Mouse (Mus musculus) urinary bladder, adult 2 months (tissue): ENCODE results near the gene Cltb. TPM values are rescaled to one million over a fixed set of nuclear protein-coding genes. Genes with fewer than 3 reads are reported as not detected.

ENCODE experiments used
- DNase-seq: peaks from one replicate; pipeline ENCODE4 v3.0.0; 2022; ENCODE audit warnings: low spot score
- polyA plus RNA-seq: library from polyadenylated mRNA; depleted of rRNA; stranded (reverse); fragments of >200 nt; gene quantifications from 2 replicates; pipeline ENCODE4 v1.2.3, GENCODE M21; 2012; rRNA removed

The Cltb gene
- polyA plus RNA-seq, 1 experiment: 70.9 TPM

DNA sequence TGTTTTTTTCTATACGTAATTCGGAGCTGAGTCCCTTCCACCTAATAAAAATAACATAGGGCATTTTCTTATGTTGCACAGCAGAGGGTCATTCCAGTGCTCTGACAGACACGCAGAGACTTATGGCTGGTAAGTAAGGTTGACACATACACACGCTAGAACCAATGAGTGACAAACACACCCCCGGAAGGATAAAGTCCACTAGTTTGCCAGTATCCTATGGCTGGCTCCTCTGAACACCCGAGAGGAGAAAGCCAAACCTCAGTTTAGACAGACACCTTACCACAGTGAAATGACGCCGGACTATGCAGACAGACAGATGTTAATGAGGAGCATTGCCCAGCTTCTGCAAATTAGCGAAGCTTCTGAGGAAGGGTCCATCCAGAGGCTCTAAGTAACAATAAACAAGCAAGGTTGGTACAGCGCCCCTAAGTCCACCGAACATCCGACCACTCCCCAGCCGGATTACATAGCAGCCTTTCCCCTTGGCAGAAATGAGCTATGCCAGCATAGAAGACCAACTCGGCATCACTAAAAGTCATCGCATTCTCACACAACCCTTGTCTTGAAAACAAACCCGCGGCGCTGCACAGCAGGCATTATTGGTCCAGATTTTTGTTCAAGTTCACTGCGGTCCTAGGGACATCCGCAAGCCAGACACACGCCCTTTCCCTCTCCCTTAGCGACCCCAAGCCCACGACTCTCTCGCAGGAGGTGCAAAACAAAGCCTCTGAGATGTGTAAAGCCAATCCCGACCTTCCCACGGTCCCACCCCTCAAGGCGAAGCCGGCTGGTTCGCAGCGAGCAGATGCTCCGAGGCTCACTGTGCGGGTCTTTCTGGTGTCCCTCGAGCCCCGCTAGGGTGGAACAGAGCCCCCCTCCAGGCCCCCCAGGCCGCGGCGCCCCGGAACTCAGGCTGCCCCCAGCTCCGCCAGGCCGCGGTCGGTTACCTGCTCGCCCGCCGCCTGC is 46.6 kb downstream of the Cltb start:
- no peak for DNase-seq

DNA sequence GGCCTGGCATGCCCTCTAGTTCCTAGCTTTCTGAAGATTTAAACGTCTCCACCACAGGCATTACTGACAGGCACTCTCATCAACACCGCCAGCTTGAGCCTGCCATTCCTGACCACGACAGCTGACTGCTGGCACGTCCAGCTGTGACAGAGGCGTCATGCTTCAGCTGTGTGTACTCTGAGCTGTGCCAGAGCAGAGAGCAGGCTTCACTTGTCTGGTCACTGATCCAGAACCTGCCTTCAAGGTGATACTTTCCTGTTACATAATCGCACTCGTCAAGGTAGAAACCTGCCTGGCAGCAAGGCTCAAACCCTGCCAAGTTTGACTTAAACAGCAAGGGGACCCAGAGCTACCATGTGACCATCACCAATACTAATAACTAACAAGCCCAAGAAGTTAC is 48.6 kb downstream of the Cltb start:
- DNase-seq: no peak

DNA sequence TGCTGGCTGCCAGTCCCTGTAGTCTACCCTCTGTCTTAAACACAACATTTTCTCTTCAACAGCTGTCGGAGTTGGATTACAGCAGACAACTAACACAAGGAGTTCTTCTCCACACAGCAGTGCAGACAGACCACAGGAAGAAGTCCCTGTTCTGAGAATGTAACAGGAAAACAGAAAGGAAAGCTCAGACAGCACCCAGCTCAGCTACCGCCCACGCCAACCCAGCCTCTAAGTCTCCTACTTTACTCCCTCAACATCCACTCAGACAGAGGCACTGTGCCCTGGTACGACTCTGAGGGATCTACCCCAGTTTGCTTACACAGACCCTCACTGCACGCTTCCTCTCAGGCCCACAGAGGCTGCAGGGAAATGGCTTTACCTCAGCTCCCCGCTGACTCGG is 50.5 kb downstream of the Cltb start:
- DNase-seq: no peak

DNA sequence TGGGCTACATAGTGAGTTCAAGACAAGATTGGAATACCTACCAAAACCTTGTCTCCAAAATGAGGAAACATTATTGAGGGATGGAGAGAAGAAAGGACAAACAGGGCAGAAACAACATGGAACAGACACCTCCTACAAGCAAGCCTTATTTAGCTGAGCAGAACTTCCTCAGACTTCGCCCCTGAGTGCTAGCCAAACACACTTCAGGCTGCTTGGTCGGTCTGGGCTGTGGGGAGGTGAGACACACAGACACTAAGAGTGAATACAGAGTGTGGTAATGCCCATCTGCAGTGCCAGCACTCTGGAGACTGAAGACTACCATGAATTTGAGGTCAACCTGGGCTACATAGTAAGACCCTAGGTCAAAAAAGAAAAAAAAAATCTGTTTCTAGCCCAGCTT is 51.5 kb downstream of the Cltb start:
- DNase-seq: no peak

DNA sequence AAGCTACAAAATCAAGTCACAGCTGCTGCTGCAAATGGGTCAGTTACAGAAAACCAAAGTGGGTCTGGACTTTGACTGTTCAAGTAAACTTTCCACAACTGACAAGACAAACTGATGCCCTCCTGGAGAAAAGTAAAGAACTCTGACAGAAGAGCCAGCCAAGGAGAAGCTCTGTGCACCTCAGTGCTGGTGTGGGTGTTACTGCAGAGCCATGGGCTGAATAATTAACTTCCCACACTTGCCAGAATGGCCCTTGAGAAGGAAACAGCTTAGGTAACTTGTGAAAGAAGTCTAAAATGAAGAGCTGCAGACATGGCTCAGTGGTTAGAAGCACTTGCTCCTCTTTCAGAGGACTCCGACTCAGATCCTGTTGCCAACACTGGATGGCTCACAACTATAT is 53.5 kb downstream of the Cltb start:
- no peak for DNase-seq

DNA sequence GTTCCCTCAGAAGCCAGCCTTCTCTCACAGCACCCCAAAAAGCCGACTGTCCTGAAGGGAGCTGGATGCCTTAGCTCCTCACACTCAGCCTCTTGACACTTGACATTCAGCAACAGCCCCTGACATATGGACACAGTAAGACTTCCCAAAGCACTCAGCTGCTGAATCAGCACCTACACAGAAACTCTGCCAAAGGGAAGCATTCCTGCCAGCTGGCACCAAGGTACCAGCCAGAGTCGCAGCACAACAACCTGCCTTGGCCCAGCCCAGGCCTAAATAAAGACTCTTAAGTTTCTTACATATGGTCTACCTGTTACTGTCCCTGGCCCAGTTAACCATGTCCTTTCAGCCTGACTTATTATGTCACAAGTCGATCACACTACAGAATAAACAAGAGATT is 54.3 kb downstream of the Cltb start:
- no peak for DNase-seq

DNA sequence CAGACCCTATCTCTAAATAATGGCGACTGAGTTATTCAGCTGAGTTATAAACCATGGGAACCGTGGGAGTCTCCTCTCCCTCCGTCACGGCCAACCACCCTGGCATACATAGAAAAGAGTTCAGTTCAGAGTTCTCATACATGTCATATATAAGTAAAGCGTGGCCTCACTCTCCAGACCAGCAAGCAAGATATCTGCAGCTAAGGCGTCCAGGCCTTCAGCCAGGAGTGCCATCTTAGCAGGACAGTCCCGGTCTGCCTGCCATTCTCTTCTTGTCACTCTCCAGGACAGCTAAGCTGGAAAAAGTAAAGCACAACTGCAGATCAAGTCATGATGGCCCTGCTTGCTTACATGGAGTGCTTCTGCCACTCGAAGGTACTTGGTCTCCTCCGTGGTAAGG is 55.0 kb downstream of the Cltb start:
- DNase-seq: no peak

DNA sequence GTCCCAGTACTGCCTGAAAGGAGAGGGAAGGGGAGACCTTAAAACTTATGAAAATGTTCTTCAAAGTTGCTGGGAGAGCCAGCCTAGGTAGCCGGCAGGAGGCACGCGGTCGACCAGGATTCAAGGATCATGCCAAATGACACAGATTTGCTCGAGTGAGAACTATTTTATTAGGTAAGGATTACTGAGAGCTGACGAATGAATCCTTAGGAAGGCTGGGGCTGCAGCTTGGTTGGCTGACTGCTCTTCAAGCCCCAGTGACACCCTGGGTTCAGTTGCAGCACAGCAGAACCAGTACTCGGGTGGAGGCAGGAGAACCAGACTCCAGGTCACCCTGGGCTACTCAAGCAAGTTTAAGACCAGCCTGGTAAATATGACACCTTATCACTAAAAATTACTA is 63.1 kb downstream of the Cltb start:
- DNase-seq: no peak

Other genes starting within 250 kb of the Cltb start
- 5.7 and 10.5 TPM in 2 replicates for gene Cplx2, start 240.0 kb downstream of the Cltb start, polyA plus RNA-seq
- gene Thoc3, start 142.5 kb downstream of the Cltb start, polyA plus RNA-seq: 17.7 and 20.9 TPM in 2 replicates
- gene Simc1, start 107.6 kb downstream of the Cltb start, polyA plus RNA-seq: 5.4 and 5.8 TPM in 2 replicates
- gene 4833439L19Rik, start 45.9 kb downstream of the Cltb start, polyA plus RNA-seq: 101 and 105 TPM in 2 replicates
- gene Arl10, start 36.3 kb downstream of the Cltb start, polyA plus RNA-seq: 28.7 and 39.4 TPM in 2 replicates
- gene Nop16, start 21.3 kb downstream of the Cltb start, polyA plus RNA-seq: 26.1 and 29.7 TPM in 2 replicates
- 165 and 194 TPM in 2 replicates for gene Higd2a, start 21.1 kb downstream of the Cltb start, polyA plus RNA-seq
- gene Faf2, start 10.4 kb upstream of the Cltb start, polyA plus RNA-seq: 37.9 and 41.1 TPM in 2 replicates
- 69.3 and 86.5 TPM in 2 replicates for gene Rnf44, start 82.6 kb upstream of the Cltb start, polyA plus RNA-seq
- 0.03 TPM in 2 replicates for gene Cdhr2, start 90.1 kb upstream of the Cltb start, polyA plus RNA-seq
- gene Gprin1, start 138.5 kb upstream of the Cltb start, polyA plus RNA-seq: 0.07 and 0.10 TPM in 2 replicates
- 0.08 and 0.18 TPM in 2 replicates for gene Sncb, start 155.3 kb upstream of the Cltb start, polyA plus RNA-seq
- gene Eif4e1b, start 172.7 kb upstream of the Cltb start, polyA plus RNA-seq: 0.21 and 0.34 TPM in 2 replicates
- gene Tspan17, start 178.0 kb upstream of the Cltb start, polyA plus RNA-seq: 33.0 and 37.0 TPM in 2 replicates